30 mouse cellular contexts compared by ENCODE assay signal in the genomic region with DNA sequence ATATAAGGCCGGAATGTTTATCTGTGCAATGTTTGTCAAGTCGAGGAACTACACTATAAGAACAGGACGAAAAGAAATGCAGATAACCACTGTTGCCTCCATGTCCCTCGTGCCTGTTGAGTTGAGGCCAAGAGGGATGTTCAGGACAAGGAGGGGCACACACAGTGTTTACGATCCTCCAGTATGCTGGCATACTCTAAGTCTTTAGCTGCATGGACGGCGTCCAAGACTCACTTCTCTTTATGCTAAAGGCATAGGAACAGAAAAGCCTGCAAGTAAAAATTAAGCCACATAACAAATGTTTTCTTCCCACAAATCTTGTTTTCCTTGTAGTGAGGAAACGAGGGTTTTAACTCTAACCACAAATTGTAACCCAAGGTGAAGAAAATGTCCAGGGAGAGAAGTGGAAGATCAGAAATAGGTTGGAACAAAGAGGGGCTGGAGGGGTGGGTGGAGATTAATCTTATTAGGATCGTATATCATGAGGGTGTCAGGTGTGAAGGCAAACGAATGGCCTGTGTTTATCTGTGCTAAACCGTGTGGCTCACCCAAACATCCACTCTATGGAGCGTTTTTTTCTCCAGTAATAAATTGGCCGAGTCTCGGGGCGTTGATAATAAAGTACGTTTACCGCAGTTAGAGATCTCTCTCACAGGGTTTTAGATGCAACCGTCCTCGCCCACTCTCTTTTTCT.
A peak's percentile ranks its signal among the peaks of the same experiment; 100 is the strongest.
DNase-seq lines count a peak whose midpoint lies in the region; ATAC-seq and TF ChIP-seq lines count a peak whose summit lies in the region.
"Had no signal": no experiment of that assay in that cellular context is flagged by ENCODE, and none has a peak within 500 bp of the region (broad histone marks: within the 10 kb centered on the region; RNA-seq: fewer than 3 reads in every experiment).

No protein-coding gene starts in this region.

- no peak overlapping the region for H3K4me3 ChIP-seq in kidney, embryonic 14.5 days (ENCODE audit: low read length)
- H3K4me3 ChIP-seq in left cerebral cortex, adult 2 months: no peak overlapping the region
- H3K4me3 ChIP-seq in stomach, embryonic 15.5 days (replicated peaks): no peak overlapping the region
- no peak overlapping the region for H3K4me3 ChIP-seq in stomach, postnatal 0 days (ENCODE audit: low read depth, low read length)
- H3K4me3 ChIP-seq: embryonic facial prominence, embryonic 12.5 days; erythroblast, embryonic 14.5 days; forebrain, embryonic 12.5 days; heart, adult 2 months; heart, embryonic 13.5 days; limb, embryonic 13.5 days; liver, embryonic 13.5 days; megakaryocyte, embryonic 14.5 days; midbrain, embryonic 13.5 days had no signal

- no peak for TF ChIP-seq EP300 in stomach, postnatal 0 days (optimal IDR thresholded peaks at IDR 0.05)

- peak overlapping the region; percentile 16 for H3K4me2 ChIP-seq in kidney, embryonic 14.5 days (replicated peaks; ENCODE audit: low read depth, low read length)
- 0 out of 2 replicates have a peak overlapping the region, but pooled peaks have one; percentile 3 for H3K4me2 ChIP-seq in stomach, embryonic 15.5 days
- H3K4me2 ChIP-seq in stomach, postnatal 0 days (replicated peaks; ENCODE audit: low read depth): no peak overlapping the region
- H3K4me2 ChIP-seq: embryonic facial prominence, embryonic 12.5 days; forebrain, embryonic 12.5 days; heart, embryonic 13.5 days; limb, embryonic 13.5 days; liver, embryonic 13.5 days; midbrain, embryonic 13.5 days had no signal

- no peak overlapping the region for H3K27ac ChIP-seq in kidney, embryonic 14.5 days (ENCODE audit: low read depth, low read length)
- H3K27ac ChIP-seq in left cerebral cortex, adult 2 months: no peak overlapping the region
- H3K27ac ChIP-seq in stomach, embryonic 15.5 days: no peak overlapping the region
- no peak overlapping the region for H3K27ac ChIP-seq in stomach, postnatal 0 days (replicated peaks)
- H3K27ac ChIP-seq: embryonic facial prominence, embryonic 12.5 days; forebrain, embryonic 12.5 days; heart, adult 2 months; heart, embryonic 13.5 days; limb, embryonic 13.5 days; liver, embryonic 13.5 days; midbrain, embryonic 13.5 days had no signal

- H3K9ac ChIP-seq in kidney, embryonic 14.5 days (ENCODE audit: low read depth, low read length): no peak overlapping the region
- no peak overlapping the region for H3K9ac ChIP-seq in stomach, embryonic 15.5 days
- H3K9ac ChIP-seq in stomach, postnatal 0 days (ENCODE audit: low read length): no peak overlapping the region
- H3K9ac ChIP-seq: embryonic facial prominence, embryonic 12.5 days; forebrain, embryonic 12.5 days; heart, embryonic 13.5 days; limb, embryonic 13.5 days; liver, embryonic 13.5 days; midbrain, embryonic 13.5 days had no signal

- intact Hi-C loops in left cerebral cortex, postnatal 25 days (cut with DNase I): no loop called here
- intact Hi-C loops in left cerebral cortex, adult 2 months (cut with DNase I): no loop called here

- ATAC-seq in kidney, embryonic 14.5 days (ENCODE audit: low FRiP score, low TSS enrichment): 0 out of 2 replicates have a peak, but pooled peaks have one; percentile 69
- ATAC-seq in stomach, embryonic 15.5 days (ENCODE audit: insufficient read depth, low FRiP score, low read depth): no peak
- no peak for ATAC-seq in stomach, postnatal 0 days (ENCODE audit: low FRiP score, low TSS enrichment)
- ATAC-seq: intestine, postnatal 0 days; midbrain, embryonic 13.5 days; Patski had no signal

- H3K27me3 ChIP-seq in kidney, embryonic 14.5 days (ENCODE audit: control insufficient read depth, insufficient read depth, low read length): no peaks in the 10 kb centered on the region
- H3K27me3 ChIP-seq in stomach, embryonic 15.5 days (replicated peaks): no peaks in the 10 kb centered on the region
- H3K27me3 ChIP-seq in stomach, postnatal 0 days (ENCODE audit: control insufficient read depth, insufficient read depth, low read length): no peaks in the 10 kb centered on the region
- H3K27me3 ChIP-seq: embryonic facial prominence, embryonic 12.5 days; forebrain, embryonic 12.5 days; heart, embryonic 13.5 days; liver, embryonic 13.5 days; megakaryocyte, embryonic 14.5 days; midbrain, embryonic 13.5 days; Patski had no signal

- peaks cover 4% of the 10 kb centered on the region; the same call in 1 of the 2 replicates for H3K4me1 ChIP-seq in kidney, embryonic 14.5 days (ENCODE audit: control insufficient read depth, insufficient read depth, low read length)
- no peaks in the 10 kb centered on the region for H3K4me1 ChIP-seq in stomach, embryonic 15.5 days
- no peaks in the 10 kb centered on the region for H3K4me1 ChIP-seq in stomach, postnatal 0 days (replicated peaks; ENCODE audit: control insufficient read depth, insufficient read depth)
- H3K4me1 ChIP-seq: embryonic facial prominence, embryonic 12.5 days; forebrain, embryonic 12.5 days; heart, embryonic 13.5 days; liver, embryonic 13.5 days; megakaryocyte, embryonic 14.5 days; midbrain, embryonic 13.5 days had no signal

- WGBS in kidney, embryonic 14.5 days: 34% methylated on average over 19 of the region's 19 CpGs
- 29% methylated on average over 19 of the region's 19 CpGs for WGBS in stomach, embryonic 15.5 days
- 29% methylated on average over 19 of the region's 19 CpGs for WGBS in stomach, postnatal 0 days

- TF ChIP-seq CTCF in left cerebral cortex, adult 2 months (IDR thresholded peaks at IDR 0.05): no peak
- no peak for TF ChIP-seq CTCF in stomach, postnatal 0 days (IDR thresholded peaks at IDR 0.05; ENCODE audit: low read depth)

- no peaks in the 10 kb centered on the region for H3K9me3 ChIP-seq in kidney, embryonic 14.5 days (ENCODE audit: control insufficient read depth, low read length)
- H3K9me3 ChIP-seq in stomach, embryonic 15.5 days: no peaks in the 10 kb centered on the region
- no peaks in the 10 kb centered on the region for H3K9me3 ChIP-seq in stomach, postnatal 0 days (ENCODE audit: control insufficient read depth, low read length)
- H3K9me3 ChIP-seq: embryonic facial prominence, embryonic 12.5 days; forebrain, embryonic 12.5 days; heart, embryonic 13.5 days; limb, embryonic 13.5 days; liver, embryonic 13.5 days; midbrain, embryonic 13.5 days had no signal

- DNase-seq in kidney, adult 11 months: no peak
- peak; percentile 4 to 32 for DNase-seq in left cerebral cortex, postnatal 25 days (ENCODE audit: low spot score in 2 of 2)
- no peak for DNase-seq in left cerebral cortex, adult 2 months (ENCODE audit: extremely low spot score in 1 of 2, low spot score in 2 of 2)
- no peak for DNase-seq in stomach, postnatal 0 days (ENCODE audit: low spot score)
- DNase-seq in telencephalon, adult 2 months (ENCODE audit: low read depth, low spot score): peak; percentile 15
- no peak for DNase-seq in thymus, postnatal 36 days
- DNase-seq: adrenal gland, postnatal 36 days; cerebellum, adult 18-20 months; cerebellum, postnatal 14 days; gastrocnemius, postnatal 25 days; heart, adult 2 months; heart, postnatal 14 days; kidney, postnatal 36 days; liver, embryonic 13.5 days; lung, adult 2 months; lung, postnatal 36 days; retina, postnatal 1 day; spleen, adult 18-20 months; thymus, adult 2 months had no signal

- no peaks in the 10 kb centered on the region for H3K36me3 ChIP-seq in kidney, embryonic 14.5 days (ENCODE audit: control insufficient read depth, insufficient read depth, low read length)
- no peaks in the 10 kb centered on the region for H3K36me3 ChIP-seq in stomach, embryonic 15.5 days
- H3K36me3 ChIP-seq in stomach, postnatal 0 days (ENCODE audit: control insufficient read depth, insufficient read depth, low read length): no peaks in the 10 kb centered on the region
- H3K36me3 ChIP-seq: embryonic facial prominence, embryonic 12.5 days; forebrain, embryonic 12.5 days; heart, embryonic 13.5 days; limb, embryonic 13.5 days; liver, embryonic 13.5 days; midbrain, embryonic 13.5 days had no signal

Comparison
In these comparisons a context has a peak if more than half of its experiments do, and no peak if none do; other contexts are left out.
1. DNase-seq: peak in left cerebral cortex, postnatal 25 days (2 of 2) and telencephalon, adult 2 months (single experiment); none in kidney, adult 11 months (single experiment), left cerebral cortex, adult 2 months (0 of 2), stomach, postnatal 0 days (single experiment) and thymus, postnatal 36 days (0 of 2).